In the genomic region with DNA sequence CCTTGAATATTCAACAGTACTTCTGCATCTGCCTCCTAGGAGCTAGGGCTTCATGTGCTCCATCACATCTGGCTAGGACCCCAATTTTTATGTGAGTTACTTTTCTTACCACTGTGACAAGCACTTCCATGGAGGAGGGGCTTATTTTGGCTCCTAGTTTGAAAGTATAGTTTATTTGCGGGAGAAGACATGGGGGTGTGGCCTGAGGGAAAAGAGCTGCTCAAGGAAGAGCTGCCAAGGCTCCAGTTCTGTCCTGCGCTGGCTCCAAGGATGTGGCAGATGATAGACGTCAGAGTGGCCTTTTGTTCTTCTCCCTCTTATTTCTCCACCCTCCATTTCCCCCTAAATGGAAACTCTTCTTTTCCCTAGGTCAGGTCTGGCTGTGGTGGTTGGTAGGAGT, we compare ENCODE assay signal across 24 mouse cellular contexts. TPM values are rescaled to one million over a fixed set of nuclear protein-coding genes. Genes with fewer than 3 reads are reported as not detected.
DNase-seq lines count a peak whose midpoint lies in the region; ATAC-seq and TF ChIP-seq lines count a peak whose summit lies in the region.
"Had no signal": no experiment of that assay in that cellular context is flagged by ENCODE, and none has a peak within 500 bp of the region (broad histone marks: within the 10 kb centered on the region; RNA-seq: fewer than 3 reads in every experiment).

No protein-coding gene starts in this region.

- no peak overlapping the region for H3K9ac ChIP-seq in intestine, embryonic 14.5 days (ENCODE audit: low read length)
- H3K9ac ChIP-seq in intestine, postnatal 0 days (ENCODE audit: low read depth, low read length): no peak overlapping the region
- H3K9ac ChIP-seq: embryonic facial prominence, embryonic 12.5 days; forebrain, postnatal 0 days; heart, embryonic 15.5 days; limb, embryonic 13.5 days; liver, embryonic 12.5 days; midbrain, embryonic 15.5 days; neural tube, embryonic 13.5 days had no signal

- WGBS in intestine, embryonic 14.5 days: 33% methylated on average over 3 of the region's 3 CpGs
- 41% methylated on average over 3 of the region's 3 CpGs for WGBS in intestine, postnatal 0 days

- DNase-seq in gastrocnemius, adult 2 months: no peak
- no peak for DNase-seq in gastrocnemius, postnatal 25 days
- DNase-seq in intestine, embryonic 14.5 days (ENCODE audit: low spot score): no peak
- DNase-seq in ovary, postnatal 36 days (ENCODE audit: low spot score): peak; percentile 9
- DNase-seq in ovary, postnatal 14 days (ENCODE audit: low spot score): no peak
- peak; percentile 51 for DNase-seq in lung, postnatal 36 days
- DNase-seq in thymus, adult 18-20 months: no peak
- DNase-seq: adrenal gland, adult 8-10 months; cerebellum, adult 2 months; cerebellum, postnatal 25 days; forebrain, postnatal 0 days; kidney, adult 2 months; thymus, postnatal 25 days had no signal

- intact Hi-C loops in gastrocnemius, adult 2 months (cut with DNase I): no loop called here

- H3K9me3 ChIP-seq in intestine, embryonic 14.5 days (ENCODE audit: control insufficient read depth, low read length): no peaks in the 10 kb centered on the region
- no peaks in the 10 kb centered on the region for H3K9me3 ChIP-seq in intestine, postnatal 0 days (ENCODE audit: control insufficient read depth)
- H3K9me3 ChIP-seq: embryonic facial prominence, embryonic 12.5 days; heart, embryonic 15.5 days; hindbrain, embryonic 10.5 days; limb, embryonic 13.5 days; liver, embryonic 12.5 days; midbrain, embryonic 15.5 days; neural tube, embryonic 13.5 days had no signal

- ATAC-seq in intestine, embryonic 14.5 days (replicated peaks; ENCODE audit: low FRiP score, low TSS enrichment, low read depth): 0 out of 2 replicates have a peak, but pooled peaks have one; percentile 15
- no peak for ATAC-seq in intestine, postnatal 0 days
- ATAC-seq: forebrain, postnatal 0 days; hindbrain, embryonic 16.5 days; liver, embryonic 12.5 days; midbrain, embryonic 15.5 days had no signal

- H3K36me3 ChIP-seq in intestine, embryonic 14.5 days (ENCODE audit: control insufficient read depth, insufficient read depth, low read length): no peaks in the 10 kb centered on the region
- H3K36me3 ChIP-seq in intestine, postnatal 0 days (ENCODE audit: control insufficient read depth, insufficient read depth): no peaks in the 10 kb centered on the region
- H3K36me3 ChIP-seq: embryonic facial prominence, embryonic 12.5 days; heart, embryonic 15.5 days; hindbrain, embryonic 10.5 days; limb, embryonic 13.5 days; liver, embryonic 12.5 days; midbrain, embryonic 15.5 days; neural tube, embryonic 13.5 days had no signal

- no peaks in the 10 kb centered on the region for H3K4me1 ChIP-seq in intestine, embryonic 14.5 days (replicated peaks; ENCODE audit: control insufficient read depth, insufficient read depth, low read length)
- H3K4me1 ChIP-seq in intestine, postnatal 0 days (replicated peaks; ENCODE audit: control insufficient read depth, insufficient read depth, low read length): 0 out of 2 replicates have a peak, but pooled peaks cover 5% of the 10 kb centered on the region
- H3K4me1 ChIP-seq: embryonic facial prominence, embryonic 12.5 days; hindbrain, embryonic 10.5 days; liver, embryonic 12.5 days; midbrain, embryonic 15.5 days; neural tube, embryonic 13.5 days had no signal

- TF ChIP-seq CTCF in gastrocnemius, adult 2 months (IDR thresholded peaks at IDR 0.05): no peak
- TF ChIP-seq CTCF in intestine, postnatal 0 days (IDR thresholded peaks at IDR 0.05; ENCODE audit: low read depth): no peak

- no peaks in the 10 kb centered on the region for H3K27me3 ChIP-seq in intestine, embryonic 14.5 days (replicated peaks; ENCODE audit: control insufficient read depth, insufficient read depth, low read length)
- H3K27me3 ChIP-seq in intestine, postnatal 0 days (replicated peaks; ENCODE audit: control insufficient read depth, insufficient read depth, low read length): no peaks in the 10 kb centered on the region
- H3K27me3 ChIP-seq: embryonic facial prominence, embryonic 12.5 days; heart, embryonic 15.5 days; limb, embryonic 13.5 days; liver, embryonic 12.5 days; midbrain, embryonic 15.5 days; neural tube, embryonic 13.5 days had no signal

- H3K4me2 ChIP-seq in intestine, embryonic 14.5 days (ENCODE audit: low read length): no peak overlapping the region
- no peak overlapping the region for H3K4me2 ChIP-seq in intestine, postnatal 0 days (replicated peaks; ENCODE audit: low read depth)
- H3K4me2 ChIP-seq: embryonic facial prominence, embryonic 12.5 days; heart, embryonic 15.5 days; limb, embryonic 13.5 days; liver, embryonic 12.5 days; midbrain, embryonic 15.5 days; neural tube, embryonic 13.5 days had no signal

- H3K4me3 ChIP-seq in gastrocnemius, adult 2 months: no peak overlapping the region
- H3K4me3 ChIP-seq in intestine, embryonic 14.5 days (ENCODE audit: low read depth, low read length): no peak overlapping the region
- H3K4me3 ChIP-seq in intestine, postnatal 0 days (ENCODE audit: low read depth, low read length): no peak overlapping the region
- H3K4me3 ChIP-seq: embryonic facial prominence, embryonic 12.5 days; heart, embryonic 15.5 days; hindbrain, embryonic 10.5 days; limb, embryonic 13.5 days; liver, embryonic 12.5 days; midbrain, embryonic 15.5 days; neural tube, embryonic 13.5 days had no signal

- peak overlapping the region; percentile 16; the same call in 1 of the 2 replicates for H3K27ac ChIP-seq in gastrocnemius, adult 2 months
- H3K27ac ChIP-seq in intestine, embryonic 14.5 days (ENCODE audit: low read depth): no peak overlapping the region
- no peak overlapping the region; the same call in 1 of the 2 replicates for H3K27ac ChIP-seq in intestine, postnatal 0 days (ENCODE audit: low read depth, low read length)
- H3K27ac ChIP-seq: embryonic facial prominence, embryonic 12.5 days; heart, embryonic 15.5 days; hindbrain, embryonic 10.5 days; limb, embryonic 13.5 days; liver, embryonic 12.5 days; macrophage; midbrain, embryonic 15.5 days; neural tube, embryonic 13.5 days had no signal

RNA-seq across cellular contexts. Expression of a gene that starts 17.8 kb away (rescaled TPM):
- 10 to 100 TPM in 1 of 2 experiments, 1 to 10 TPM in 1; 5.4 to 12.1 TPM for total RNA-seq in gastrocnemius, adult 2 months (2021)
- 1 to 10 TPM; 7.4 to 8.9 TPM for total RNA-seq in gastrocnemius, postnatal 25 days (2021)
- polyA plus RNA-seq in intestine, embryonic 14.5 days (2014; fragmentation: Nextera tagmentation; extraction: Ambion mirVana): 1.5 and 2.9 TPM in 2 replicates
- 1.0 and 1.1 TPM in 2 replicates for polyA plus RNA-seq in intestine, postnatal 0 days (2015; fragmentation: Nextera tagmentation; extraction: Ambion mirVana)
- polyA plus RNA-seq: macrophage had no signal

RNA-seq across cellular contexts. Expression of a gene that starts 53.5 kb away (rescaled TPM):
- total RNA-seq in gastrocnemius, adult 2 months (2021): under 1 TPM in 1 of 2 experiments, not detected in 1; 0.36 TPM
- under 1 TPM; 0.35 to 0.43 TPM for total RNA-seq in gastrocnemius, postnatal 25 days (2021)
- polyA plus RNA-seq in intestine, embryonic 14.5 days (2014; fragmentation: Nextera tagmentation; extraction: Ambion mirVana): 0.46 and 1.5 TPM in 2 replicates
- polyA plus RNA-seq in intestine, postnatal 0 days (2015; fragmentation: Nextera tagmentation; extraction: Ambion mirVana): 1.0 and 1.4 TPM in 2 replicates
- polyA plus RNA-seq: small intestine, adult 2 months had no signal

RNA-seq across cellular contexts. Expression of a gene that starts 53.6 kb away (rescaled TPM):
- under 1 TPM; 0.18 to 0.47 TPM for total RNA-seq in gastrocnemius, adult 2 months (2021)
- under 1 TPM; 0.43 to 0.51 TPM for total RNA-seq in gastrocnemius, postnatal 25 days (2021)
- polyA plus RNA-seq in intestine, embryonic 14.5 days (2014; fragmentation: Nextera tagmentation; extraction: Ambion mirVana): 5.4 and 8.1 TPM in 2 replicates
- 1.7 TPM in 2 replicates for polyA plus RNA-seq in intestine, postnatal 0 days (2015; fragmentation: Nextera tagmentation; extraction: Ambion mirVana)

RNA-seq across cellular contexts. Expression of a gene that starts 53.7 kb away (rescaled TPM):
- 10 to 100 TPM; 10.3 to 10.8 TPM for total RNA-seq in gastrocnemius, adult 2 months (2021)
- 10 to 100 TPM in 1 of 2 experiments, 1 to 10 TPM in 1; 7.7 to 10.0 TPM for total RNA-seq in gastrocnemius, postnatal 25 days (2021)
- 36.5 and 37.6 TPM in 2 replicates for polyA plus RNA-seq in intestine, embryonic 14.5 days (2014; fragmentation: Nextera tagmentation; extraction: Ambion mirVana)
- polyA plus RNA-seq in intestine, postnatal 0 days (2015; fragmentation: Nextera tagmentation; extraction: Ambion mirVana): 13.1 and 15.9 TPM in 2 replicates

RNA-seq across cellular contexts. Expression of a gene that starts 54.0 kb away (rescaled TPM):
- 10 to 100 TPM; 28.1 to 28.2 TPM for total RNA-seq in gastrocnemius, adult 2 months (2021)
- 10 to 100 TPM; 23.7 to 24.3 TPM for total RNA-seq in gastrocnemius, postnatal 25 days (2021)
- 5.3 and 9.3 TPM in 2 replicates for polyA plus RNA-seq in intestine, embryonic 14.5 days (2014; fragmentation: Nextera tagmentation; extraction: Ambion mirVana)
- polyA plus RNA-seq in intestine, postnatal 0 days (2015; fragmentation: Nextera tagmentation; extraction: Ambion mirVana): 6.2 and 7.5 TPM in 2 replicates

Comparison
In these comparisons a context has a peak if more than half of its experiments do, and no peak if none do; other contexts are left out.
1. DNase-seq: peak in ovary, postnatal 36 days (single experiment) and lung, postnatal 36 days (single experiment); none in gastrocnemius, adult 2 months (single experiment), gastrocnemius, postnatal 25 days (single experiment), intestine, embryonic 14.5 days (single experiment), ovary, postnatal 14 days (single experiment) and thymus, adult 18-20 months (0 of 2).